Mouse (Mus musculus): ENCODE measurements around the gene Cdhr4.

DNA sequence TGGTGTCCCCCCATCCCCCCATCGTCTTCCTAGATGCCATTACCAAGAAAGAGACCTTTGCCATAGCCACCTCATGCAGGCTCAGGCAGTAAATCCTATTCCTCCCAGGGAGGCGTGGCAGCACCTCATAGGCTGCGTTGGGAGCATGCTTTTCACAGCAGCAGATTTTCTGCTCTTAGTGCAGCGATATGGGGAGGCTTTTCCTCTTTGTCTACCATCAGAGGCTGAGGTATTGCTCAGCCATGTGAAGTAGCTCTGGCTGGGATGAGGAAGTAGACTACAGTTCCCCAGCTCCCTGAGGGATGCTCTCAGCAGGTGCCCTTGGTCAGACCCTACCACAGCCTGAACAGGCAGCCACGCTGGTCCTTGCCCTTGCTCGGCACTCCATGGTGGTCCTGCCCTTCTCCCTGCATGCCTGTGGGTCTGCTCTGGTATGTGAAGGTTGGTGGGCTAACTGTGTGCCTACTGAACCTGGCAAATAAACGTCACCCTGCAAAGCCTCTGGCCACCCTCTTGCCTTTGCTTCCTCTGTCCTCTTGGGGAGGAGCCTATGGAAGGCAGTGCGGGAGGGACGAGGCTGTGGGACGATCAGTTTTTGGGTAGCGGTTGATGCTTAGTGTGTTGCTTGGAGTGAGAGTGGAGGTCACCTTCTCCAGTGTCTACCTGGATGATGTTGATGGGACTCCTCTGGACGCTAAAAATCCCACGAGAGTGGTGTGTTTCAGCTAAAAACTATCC is 42.9 kb upstream of the Cdhr4 start:
- TF ChIP-seq POLR2A (IDR thresholded peaks at IDR 0.05; ENCODE audit: borderline replicate concordance, extremely low read depth, insufficient read depth, insufficient read length, poor library complexity, severe bottlenecking) (no peak), CTCF (IDR thresholded peaks at IDR 0.05; ENCODE audit: borderline replicate concordance, extremely low read depth, insufficient read depth, insufficient read length) (no peak)

All from brain, embryonic 14.5 days (tissue).